Mouse (Mus musculus): ENCODE measurements around the gene Isoc2b. TPM values are rescaled to one million over a fixed set of nuclear protein-coding genes. Genes with fewer than 3 reads are reported as not detected.
"Not testable (repeated sequence)": the region's sequence is repeated elsewhere in the genome, so short reads cannot be mapped to it uniquely, and the experiment has no call there.

Gene Isoc2b
- polyA plus RNA-seq, 1 experiment from 2014 or later: 2.7 TPM

GRCm38 (mm10) chr7:4864130-4864845 lies 5.8 kb downstream of the Isoc2b start:
- no peak for ATAC-seq
- no peaks in the 10 kb centered on the region for H3K9me3 ChIP-seq (replicated peaks)
- H3K4me2 ChIP-seq: no peak overlapping the region
- 84% methylated on average over 5 of the region's 5 CpGs for WGBS
- no peaks in the 10 kb centered on the region for H3K36me3 ChIP-seq (ENCODE audit: poor library complexity, severe bottlenecking)
- no peaks in the 10 kb centered on the region for H3K27me3 ChIP-seq
- H3K4me3 ChIP-seq: no peak overlapping the region
- H3K27ac ChIP-seq: no peak overlapping the region
- no peak overlapping the region for H3K9ac ChIP-seq
- peaks cover 10% of the 10 kb centered on the region for H3K4me1 ChIP-seq

- Histone ChIP-seq H3K27me3 (no peaks in the 10 kb centered on the region), H3K9me3 (replicated peaks) (no peaks in the 10 kb centered on the region), H3K27ac (no peak overlapping the region), H3K4me3 (no peak overlapping the region), H3K4me1 (peaks cover 10% of the 10 kb centered on the region), H3K9ac (no peak overlapping the region), H3K36me3 (ENCODE audit: poor library complexity, severe bottlenecking) (no peaks in the 10 kb centered on the region), H3K4me2 (no peak overlapping the region)
- ATAC-seq: no peak
- 81% methylated on average over 7 of the region's 7 CpGs for WGBS
Measured at GRCm38 (mm10) chr7:4863541-4864080, 6.4 kb downstream of the Isoc2b start.

- WGBS: 54% methylated on average over 1 of the region's 1 CpGs
- no peaks in the 10 kb centered on the region for H3K9me3 ChIP-seq (replicated peaks)
- H3K27me3 ChIP-seq: no peaks in the 10 kb centered on the region
Measured at GRCm38 (mm10) chr7:4863041-4863440, 7.0 kb downstream of the Isoc2b start.

GRCm38 (mm10) chr7:4860926-4861325 lies 9.1 kb downstream of the Isoc2b start:
- H3K27me3 ChIP-seq; H3K9ac ChIP-seq; H3K4me3 ChIP-seq; H3K4me2 ChIP-seq; ATAC-seq; H3K27ac ChIP-seq; H3K36me3 ChIP-seq (ENCODE audit: poor library complexity, severe bottlenecking); H3K9me3 ChIP-seq (replicated peaks); H3K4me1 ChIP-seq: not testable (repeated sequence)
- WGBS: 78% methylated on average over 3 of the region's 3 CpGs

More at GRCm38 (mm10) chr7:4863041-4863440, 7.0 kb downstream of the Isoc2b start:
- Histone ChIP-seq H3K4me1 (peaks cover 10% of the 10 kb centered on the region), H3K36me3 (ENCODE audit: poor library complexity, severe bottlenecking) (no peaks in the 10 kb centered on the region), H3K4me2 (no peak overlapping the region), H3K27ac (no peak overlapping the region), H3K9ac (no peak overlapping the region), H3K4me3 (no peak overlapping the region)
- ATAC-seq: no peak

GRCm38 (mm10) chr7:4859418-4859978 lies 10.6 kb downstream of the Isoc2b start:
- 83% methylated on average over 12 of the region's 12 CpGs for WGBS
- Histone ChIP-seq H3K4me1 (no peaks in the 10 kb centered on the region), H3K9me3 (replicated peaks) (no peaks in the 10 kb centered on the region), H3K27me3 (0 out of 2 replicates have a peak, but pooled peaks cover 4% of the 10 kb centered on the region), H3K36me3 (ENCODE audit: poor library complexity, severe bottlenecking) (no peaks in the 10 kb centered on the region), H3K27ac (no peak overlapping the region), H3K9ac (no peak overlapping the region), H3K4me3 (no peak overlapping the region), H3K4me2 (no peak overlapping the region)
- ATAC-seq: no peak

GRCm38 (mm10) chr7:4857321-4857720 lies 12.7 kb downstream of the Isoc2b start:
- no peak overlapping the region for H3K27ac ChIP-seq
- H3K27me3 ChIP-seq: 0 out of 2 replicates have a peak, but pooled peaks cover 4% of the 10 kb centered on the region
- no peaks in the 10 kb centered on the region for H3K9me3 ChIP-seq (replicated peaks)
- WGBS: 50% methylated on average over 7 of the region's 7 CpGs
- no peak overlapping the region for H3K9ac ChIP-seq
- no peak for ATAC-seq
- H3K4me1 ChIP-seq: no peaks in the 10 kb centered on the region
- H3K4me3 ChIP-seq: no peak overlapping the region
- no peaks in the 10 kb centered on the region for H3K36me3 ChIP-seq (ENCODE audit: poor library complexity, severe bottlenecking)
- H3K4me2 ChIP-seq: no peak overlapping the region

GRCm38 (mm10) chr7:4856508-4856907 lies 13.6 kb downstream of the Isoc2b start:
- H3K9me3 ChIP-seq (replicated peaks): no peaks in the 10 kb centered on the region
- H3K4me1 ChIP-seq: no peaks in the 10 kb centered on the region
- H3K4me3 ChIP-seq: no peak overlapping the region
- H3K27ac ChIP-seq: no peak overlapping the region
- no peak for ATAC-seq
- 0 out of 2 replicates have a peak, but pooled peaks cover 4% of the 10 kb centered on the region for H3K27me3 ChIP-seq
- no peaks in the 10 kb centered on the region for H3K36me3 ChIP-seq (ENCODE audit: poor library complexity, severe bottlenecking)
- H3K4me2 ChIP-seq: no peak overlapping the region
- WGBS: 85% methylated on average over 9 of the region's 9 CpGs
- no peak overlapping the region for H3K9ac ChIP-seq

- no peak overlapping the region for H3K27ac ChIP-seq
- H3K27me3 ChIP-seq: 0 out of 2 replicates have a peak, but pooled peaks cover 4% of the 10 kb centered on the region
- 83% methylated on average over 3 of the region's 3 CpGs for WGBS
- H3K4me3 ChIP-seq: no peak overlapping the region
- H3K9ac ChIP-seq: no peak overlapping the region
- H3K36me3 ChIP-seq (ENCODE audit: poor library complexity, severe bottlenecking): no peaks in the 10 kb centered on the region
- H3K9me3 ChIP-seq (replicated peaks): no peaks in the 10 kb centered on the region
- H3K4me2 ChIP-seq: no peak overlapping the region
- no peak for ATAC-seq
- no peaks in the 10 kb centered on the region for H3K4me1 ChIP-seq
Measured at GRCm38 (mm10) chr7:4853613-4854012, 16.4 kb downstream of the Isoc2b start.

- no peak overlapping the region for H3K4me2 ChIP-seq
- peaks cover 10% of the 10 kb centered on the region; the same call in 1 of the 2 replicates for H3K27me3 ChIP-seq
- WGBS: 71% methylated on average over 8 of the region's 8 CpGs
- no peaks in the 10 kb centered on the region for H3K36me3 ChIP-seq (ENCODE audit: poor library complexity, severe bottlenecking)
- no peak overlapping the region for H3K4me3 ChIP-seq
- no peaks in the 10 kb centered on the region for H3K4me1 ChIP-seq
- no peak overlapping the region for H3K27ac ChIP-seq
- peaks cover 4% of the 10 kb centered on the region; the same call in 1 of the 2 replicates for H3K9me3 ChIP-seq (replicated peaks)
- H3K9ac ChIP-seq: no peak overlapping the region
- ATAC-seq: no peak
Measured at GRCm38 (mm10) chr7:4851315-4851688, 18.8 kb downstream of the Isoc2b start.

GRCm38 (mm10) chr7:4850621-4851314 lies 19.3 kb downstream of the Isoc2b start:
- no peaks in the 10 kb centered on the region for H3K36me3 ChIP-seq (ENCODE audit: poor library complexity, severe bottlenecking)
- H3K4me2 ChIP-seq: no peak overlapping the region
- no peak overlapping the region for H3K27ac ChIP-seq
- H3K9ac ChIP-seq: no peak overlapping the region
- WGBS: 83% methylated on average over 11 of the region's 11 CpGs
- peaks cover 4% of the 10 kb centered on the region; the same call in 1 of the 2 replicates for H3K9me3 ChIP-seq (replicated peaks)
- no peak for ATAC-seq
- H3K4me1 ChIP-seq: no peaks in the 10 kb centered on the region
- peaks cover 6% of the 10 kb centered on the region; the same call in 1 of the 2 replicates for H3K27me3 ChIP-seq
- H3K4me3 ChIP-seq: no peak overlapping the region

GRCm38 (mm10) chr7:4849372-4849771 lies 20.7 kb downstream of the Isoc2b start:
- no peak overlapping the region for H3K4me2 ChIP-seq
- peaks cover 4% of the 10 kb centered on the region; the same call in 1 of the 2 replicates for H3K9me3 ChIP-seq (replicated peaks)
- peaks cover 4% of the 10 kb centered on the region for H3K4me1 ChIP-seq
- 63% methylated on average over 9 of the region's 9 CpGs for WGBS
- H3K36me3 ChIP-seq (ENCODE audit: poor library complexity, severe bottlenecking): no peaks in the 10 kb centered on the region
- H3K4me3 ChIP-seq: no peak overlapping the region
- H3K27ac ChIP-seq: no peak overlapping the region
- no peak for ATAC-seq
- H3K9ac ChIP-seq: no peak overlapping the region
- H3K27me3 ChIP-seq: peaks cover 13% of the 10 kb centered on the region

- H3K9ac ChIP-seq: peak overlapping the region; percentile 71
- H3K27me3 ChIP-seq: peaks cover 45% of the 10 kb centered on the region
- H3K9me3 ChIP-seq (replicated peaks): peaks cover 4% of the 10 kb centered on the region; the same call in 1 of the 2 replicates
- peak overlapping the region; percentile 63; the same call in 1 of the 2 replicates for H3K27ac ChIP-seq
- peak overlapping the region; percentile 92 for H3K4me2 ChIP-seq
- H3K36me3 ChIP-seq (ENCODE audit: poor library complexity, severe bottlenecking): no peaks in the 10 kb centered on the region
- H3K4me3 ChIP-seq: peak overlapping the region; percentile 57
- peak; percentile 85 for ATAC-seq
- H3K4me1 ChIP-seq: peaks cover 32% of the 10 kb centered on the region
- under 1% methylated on average over 13 of the region's 13 CpGs for WGBS
Measured at GRCm38 (mm10) chr7:4844917-4845309, 25.1 kb downstream of the Isoc2b start.
